In the genomic region with DNA sequence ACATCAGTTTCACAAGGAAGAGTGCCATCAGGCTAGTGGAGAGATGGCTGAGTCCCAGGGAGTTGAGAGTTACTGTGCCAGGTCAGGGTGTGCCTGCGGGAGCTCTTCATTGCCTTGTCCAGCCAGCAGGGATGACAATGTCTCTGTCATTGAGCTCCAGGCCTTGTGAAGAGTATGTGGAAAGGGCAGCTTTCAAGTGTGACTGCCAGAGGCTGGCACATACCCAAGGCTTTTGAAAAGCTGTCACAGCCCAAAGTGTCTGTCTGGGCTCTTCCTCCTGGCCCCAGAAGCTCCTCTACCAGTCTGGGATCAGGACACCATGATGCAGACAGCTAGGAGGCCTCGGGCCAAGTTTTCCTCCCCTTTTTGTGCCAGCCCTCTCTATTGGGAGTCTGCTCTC, we compare ENCODE assay signal across 13 mouse cellular contexts.
A peak's percentile ranks its signal among the peaks of the same experiment; 100 is the strongest.
DNase-seq lines count a peak whose midpoint lies in the region; ATAC-seq lines count a peak whose summit lies in the region.
"Had no signal": no experiment of that assay in that cellular context is flagged by ENCODE, and none has a peak within 500 bp of the region (broad histone marks: within the 10 kb centered on the region; RNA-seq: fewer than 3 reads in every experiment).

No protein-coding gene starts in this region.

- intact Hi-C loops in left cerebral cortex, postnatal 4 days (cut with DNase I), result no loop called here

- ATAC-seq in activated CD4-positive, CD25-positive, alpha-beta regulatory T cell, adult 4 months, result no peak
- ATAC-seq: CD4-positive, CD25-positive, alpha-beta regulatory T cell, adult 4 months; intestine, embryonic 15.5 days had no signal

- DNase-seq in left cerebral cortex, postnatal 4 days, result peak; percentile 96
- DNase-seq in left cerebral cortex, adult 11 months (ENCODE audit: low spot score), result no peak
- DNase-seq in MN1 (ENCODE audit: low spot score), result peak; percentile 16
- DNase-seq in brain, adult 2 months (ENCODE audit: low read depth, low spot score), result peak; percentile 65
- peak; percentile 89 to 95 for DNase-seq in cerebellum, postnatal 10 days
- DNase-seq in embryo, embryonic 9.5 days (ENCODE audit: extremely low spot score), result no peak
- DNase-seq: gastrocnemius, adult 2 months; heart, adult 2 months; kidney, postnatal 10 days; retina, postnatal 1 day had no signal

Comparison
In these comparisons a context has a peak if more than half of its experiments do, and no peak if none do; other contexts are left out.
1. DNase-seq: peak in left cerebral cortex, postnatal 4 days (single experiment), MN1 (single experiment), brain, adult 2 months (single experiment) and cerebellum, postnatal 10 days (2 of 2); none in left cerebral cortex, adult 11 months (single experiment) and embryo, embryonic 9.5 days (single experiment).